Mouse (Mus musculus): Measurements from ENCODE around the gene Gm10382. TPM values are rescaled to one million over a fixed set of nuclear protein-coding genes. Genes with fewer than 3 reads are reported as not detected.
A peak's percentile ranks its signal among the peaks of the same experiment; 100 is the strongest.

The Gm10382 gene
- total RNA-seq (2021), result under 1 TPM in 1 of 2 experiments, not detected in 1; 0.25 TPM
- long read RNA-seq, experiment 1, result 0 reads
- long read RNA-seq, experiment 2, partial matches to known transcripts, result 0 of 2 reads
- long read RNA-seq, experiment 2, other reads (novel, unspliced or antisense), result 0 of 2 reads

GRCm38 (mm10) chr5:125389131-125389578 lies at the start of gene Gm10382:
TSS of gene Gm10382 (plus strand) at chr5:125389322.
- DNase-seq (ENCODE audit: low spot score in 2 of 2), result peak; percentile 57 to 66

- DNase-seq (ENCODE audit: low spot score in 2 of 2), result no peak
These were observed 49.1 kb upstream of the Gm10382 start for GRCm38 (mm10) chr5:125339851-125340531.

GRCm38 (mm10) chr5:125340547-125341262 lies 48.4 kb upstream of the Gm10382 start, which contains the start of gene Scarb1:
TSS of gene Scarb1 (minus strand) at chr5:125341094.
- peak; percentile 81 to 85 for DNase-seq (ENCODE audit: low spot score in 2 of 2)

GRCm38 (mm10) chr5:125341459-125342090 lies 47.5 kb upstream of the Gm10382 start:
- no peak for DNase-seq (ENCODE audit: low spot score in 2 of 2)

DNA sequence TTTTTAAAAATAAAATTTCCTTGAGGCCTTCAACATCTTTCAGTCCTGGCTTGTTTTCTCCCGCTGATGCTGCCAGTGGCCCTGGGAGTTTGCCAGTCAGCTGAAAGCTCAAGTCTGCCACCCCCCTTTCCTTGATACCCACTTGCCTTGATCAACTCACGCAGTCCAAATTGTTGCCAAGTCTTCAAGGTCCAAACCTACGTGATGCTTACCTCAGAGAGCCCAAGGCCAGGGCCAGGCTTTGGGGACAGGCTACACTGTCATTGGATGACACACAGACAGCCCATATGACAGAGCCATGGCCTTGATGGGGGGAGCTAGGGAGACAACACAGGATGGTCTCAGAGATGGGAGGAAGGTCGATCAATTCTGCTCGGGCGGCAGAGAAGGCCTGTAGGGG lies 44.8 kb upstream of the Gm10382 start:
- peak in 1 of 2 experiments; percentile 62 for DNase-seq (ENCODE audit: low spot score in 2 of 2)

DNA sequence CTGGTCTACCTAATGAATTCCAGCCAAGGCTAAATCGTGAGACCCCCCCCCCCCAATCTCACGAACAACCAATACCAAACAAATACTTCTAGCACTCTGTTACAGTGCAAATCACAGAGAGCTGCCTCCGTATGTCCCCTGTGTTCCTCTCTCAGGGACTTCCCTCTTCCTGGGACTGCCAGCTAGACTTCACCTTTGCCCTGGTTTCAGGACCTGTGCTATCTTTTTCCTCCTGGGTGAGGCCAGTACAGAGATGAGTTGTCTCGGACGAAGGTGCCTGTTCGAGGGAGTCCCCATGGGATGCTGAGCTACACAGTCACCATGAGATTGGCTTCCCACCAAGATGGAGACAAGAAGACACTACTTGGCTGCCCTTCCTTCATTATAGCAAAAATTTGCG lies 41.1 kb upstream of the Gm10382 start:
- DNase-seq (ENCODE audit: low spot score in 2 of 2), result no peak

- DNase-seq (ENCODE audit: low spot score in 2 of 2), result peak; percentile 57 to 64
These were observed 40.6 kb upstream of the Gm10382 start for GRCm38 (mm10) chr5:125348487-125348886.

DNA sequence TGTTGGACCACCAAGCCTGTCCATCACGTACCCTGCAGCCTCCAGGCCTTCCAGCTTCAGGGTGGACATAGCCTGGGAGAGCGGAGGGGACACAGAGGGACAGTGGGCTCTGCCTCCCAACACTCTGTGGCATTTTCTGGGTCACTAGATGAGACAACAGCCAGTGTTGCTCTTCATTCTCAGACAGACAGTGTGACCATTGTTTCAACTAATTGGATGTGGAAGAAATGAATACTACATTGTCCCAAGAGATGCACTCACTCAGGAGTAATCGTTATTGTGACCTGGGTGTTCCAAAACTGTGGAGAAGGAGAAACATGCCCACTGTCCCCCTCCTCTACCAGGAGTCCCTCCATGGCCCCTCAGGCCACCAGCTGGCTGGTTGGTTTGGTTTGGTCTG lies 39.7 kb upstream of the Gm10382 start:
- no peak for DNase-seq (ENCODE audit: low spot score in 2 of 2)

DNA sequence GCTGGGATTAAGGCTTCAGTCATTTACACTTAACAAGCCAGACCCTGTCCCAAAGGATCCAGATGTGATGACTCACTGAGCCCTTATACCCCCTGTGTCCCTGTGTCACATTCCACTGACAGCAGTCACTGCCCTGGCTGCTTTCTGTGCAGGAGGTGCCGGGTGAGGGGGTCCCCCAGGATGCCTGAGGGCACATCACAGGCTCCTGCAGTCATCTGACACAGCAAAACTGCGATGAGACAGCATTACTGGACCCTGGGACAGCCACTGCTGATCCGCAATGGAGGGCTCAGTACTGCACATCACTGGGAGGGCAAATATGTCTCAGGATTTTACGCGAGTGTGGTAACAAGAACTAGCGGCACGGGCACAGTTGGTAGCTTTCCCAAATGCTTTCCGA lies 38.1 kb upstream of the Gm10382 start:
- DNase-seq (ENCODE audit: low spot score in 2 of 2), result no peak

GRCm38 (mm10) chr5:125351939-125352338 lies 37.2 kb upstream of the Gm10382 start:
- no peak for DNase-seq (ENCODE audit: low spot score in 2 of 2)

DNA sequence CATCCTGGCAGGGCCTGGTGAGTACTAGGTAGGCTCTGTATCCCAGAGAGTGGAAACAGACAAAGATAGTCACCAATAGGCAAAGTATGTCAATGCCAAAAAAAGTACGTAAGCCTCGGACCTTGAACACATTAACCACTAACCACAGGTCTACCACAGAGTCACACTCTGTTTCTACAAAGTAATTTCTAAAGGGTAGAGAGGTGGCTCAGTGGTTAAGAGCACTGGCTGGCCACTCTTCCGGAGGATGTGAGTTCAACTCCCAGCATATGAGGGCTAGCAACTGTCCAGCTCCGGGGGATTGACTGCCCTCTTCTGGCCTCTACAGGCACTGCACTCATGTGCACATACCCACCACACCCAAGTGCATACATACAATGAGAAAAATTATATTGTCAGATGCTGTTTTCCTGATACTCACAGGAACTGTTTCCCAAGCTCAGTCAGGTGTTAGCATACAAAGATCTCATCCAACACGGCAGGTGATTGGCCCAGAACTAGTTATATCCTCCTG lies 36.3 kb upstream of the Gm10382 start:
- DNase-seq (ENCODE audit: low spot score in 2 of 2), result no peak

DNA sequence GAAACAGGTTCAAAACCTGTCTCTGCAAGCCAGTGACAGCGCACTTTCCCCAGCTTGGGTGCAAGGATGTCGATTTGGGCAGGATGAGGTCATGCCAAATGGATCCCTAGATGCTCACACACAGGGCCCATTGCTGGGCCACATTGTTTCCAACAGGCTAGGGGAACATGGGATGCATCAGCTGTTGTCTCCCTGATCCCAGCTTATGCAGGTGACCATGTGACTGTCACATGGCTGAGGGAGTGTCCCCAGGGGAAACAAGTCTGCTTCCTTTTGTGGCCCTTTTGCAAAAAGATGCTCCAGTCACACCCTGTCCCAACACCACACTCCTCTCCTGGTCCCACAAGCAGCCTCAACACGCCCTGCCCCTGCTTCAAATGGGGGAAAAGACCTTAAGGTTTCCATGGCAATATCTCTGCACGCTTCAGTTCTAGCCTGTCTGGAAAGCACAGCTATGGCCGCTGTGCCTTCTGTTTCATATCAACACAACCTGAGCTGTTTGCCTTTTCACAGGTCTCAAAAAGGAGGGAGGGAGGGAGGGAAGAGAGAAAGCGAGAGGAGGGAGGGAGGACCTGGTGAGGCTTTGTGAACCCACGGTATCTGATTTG lies 34.1 kb upstream of the Gm10382 start:
- no peak for DNase-seq (ENCODE audit: low spot score in 2 of 2)

DNA sequence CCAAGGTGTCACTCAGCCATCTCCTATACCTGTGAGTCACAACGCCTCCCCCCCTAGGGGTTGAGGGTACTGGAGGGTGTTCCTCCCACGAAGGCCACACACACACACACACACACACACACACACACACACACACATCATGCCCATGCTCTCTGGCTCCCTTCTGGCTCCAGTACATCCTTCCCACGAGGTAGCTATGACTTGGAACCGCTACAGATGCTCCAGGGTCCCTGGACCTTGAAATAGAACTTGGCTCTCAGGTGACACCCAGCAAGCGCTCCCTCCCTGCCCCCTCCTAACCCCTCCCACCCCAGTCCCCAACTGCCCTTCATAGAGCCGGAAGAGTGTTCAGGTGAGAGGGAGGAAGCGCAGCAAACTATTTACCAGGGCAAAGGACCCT lies 33.5 kb upstream of the Gm10382 start:
- no peak for DNase-seq (ENCODE audit: low spot score in 2 of 2)

- DNase-seq (ENCODE audit: low spot score in 2 of 2), result no peak
These were observed 31.4 kb upstream of the Gm10382 start for GRCm38 (mm10) chr5:125357543-125358269.

GRCm38 (mm10) chr5:125358270-125358608 lies 30.9 kb upstream of the Gm10382 start:
- DNase-seq (ENCODE audit: low spot score in 2 of 2), result no peak

- DNase-seq (ENCODE audit: low spot score in 2 of 2), result no peak
These were observed 28.6 kb upstream of the Gm10382 start for GRCm38 (mm10) chr5:125360566-125360965.

- no peak for DNase-seq (ENCODE audit: low spot score in 2 of 2)
These were observed 28.1 kb upstream of the Gm10382 start for GRCm38 (mm10) chr5:125360981-125361510.

GRCm38 (mm10) chr5:125363894-125364293 lies 25.2 kb upstream of the Gm10382 start:
- no peak for DNase-seq (ENCODE audit: low spot score in 2 of 2)

DNA sequence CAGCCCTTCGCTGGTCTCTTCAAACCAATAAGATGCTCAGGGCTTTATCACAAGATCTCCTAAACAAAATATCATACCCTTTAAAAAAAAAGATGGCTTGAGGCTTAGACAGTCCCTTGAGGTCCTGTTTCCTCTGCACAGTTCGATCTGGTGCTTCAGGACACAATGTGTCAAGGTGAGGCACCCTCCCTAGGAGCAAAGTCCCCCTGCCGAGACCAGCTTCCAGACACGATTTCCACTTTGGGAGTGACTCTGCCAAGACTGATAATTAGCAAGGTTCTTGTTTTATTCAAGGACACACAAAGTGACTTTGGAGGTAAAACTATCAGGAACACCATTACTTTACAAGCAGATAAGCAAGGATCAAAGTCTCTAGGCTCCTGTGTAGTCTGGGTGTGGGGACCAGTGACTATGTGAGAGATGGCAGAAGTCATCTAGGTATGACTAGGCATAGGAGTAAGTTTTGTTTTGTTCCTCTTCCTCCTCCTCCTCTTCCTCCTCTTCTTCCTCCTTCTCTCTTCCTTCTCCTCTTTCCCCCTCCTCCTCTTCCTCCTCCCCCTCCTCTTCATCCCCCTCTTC lies 24.2 kb upstream of the Gm10382 start:
- no peak for DNase-seq (ENCODE audit: low spot score in 2 of 2)

DNA sequence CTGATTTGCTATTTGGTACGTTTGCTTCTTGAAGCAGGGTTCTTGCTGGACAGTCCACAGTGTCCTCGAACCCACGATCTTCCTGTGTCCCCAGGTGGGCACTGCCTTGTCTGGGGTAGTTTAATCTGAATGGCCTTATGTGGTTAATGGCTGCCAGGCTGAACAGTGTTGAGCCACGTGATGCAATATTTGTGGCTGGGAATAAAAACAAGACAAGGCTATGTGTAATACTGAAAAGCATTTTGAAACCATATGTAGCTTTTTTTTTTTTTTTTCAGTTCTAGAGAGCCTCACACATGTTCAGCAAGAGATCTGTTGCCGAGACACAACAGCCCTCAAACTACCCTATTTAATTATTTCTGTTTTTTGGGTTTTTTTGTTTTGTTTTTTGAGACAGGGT lies 21.0 kb upstream of the Gm10382 start:
- no peak for DNase-seq (ENCODE audit: low spot score in 2 of 2)

Measured in adrenal gland, postnatal 4 days (tissue).